Mouse (Mus musculus) MEL (cell line): Measurements from ENCODE around the gene Gcnt2. TPM values are rescaled to one million over a fixed set of nuclear protein-coding genes. Genes with fewer than 3 reads are reported as not detected.

ENCODE experiments used
- DNase-seq: peaks from one replicate; pipeline ENCODE4 v3.0.0; 2011; ENCODE audit warnings: low read depth, low spot score
- H3K27ac ChIP-seq: 2 replicates; pipeline ENCODE4 v1.5.1; 2012; ENCODE audit warnings: low read depth, mild to moderate bottlenecking, control low read depth, low read length, moderate library complexity; ENCODE audit not compliant: control insufficient read depth
- H3K27me3 ChIP-seq, 2 experiments: fragments of 150-350 bp in 1 of 2; sonication (generic) in 1 of 2; 2 replicates each; pipeline ENCODE4 v1.6.1; 2012; ENCODE audit warnings: low read length in 2 of 2, mild to moderate bottlenecking in 2 of 2, improper control_type of control experiment in 1 of 2, moderate library complexity in 1 of 2; ENCODE audit not compliant: insufficient read depth in 2 of 2, control insufficient read depth in 1 of 2
- H3K36me3 ChIP-seq, 2 experiments: 2 replicates each; pipeline ENCODE4 v1.6.1; 2012 to 2014; ENCODE audit warnings: low read length in 2 of 2, improper control_type of control experiment in 1 of 2, inconsistent platforms in 1 of 2, mild to moderate bottlenecking in 1 of 2; ENCODE audit not compliant: insufficient read depth in 2 of 2, control insufficient read depth in 1 of 2
- H3K4me1 ChIP-seq, 2 experiments: fragments of 150-350 bp in 1 of 2; sonication (generic) in 1 of 2; 2 replicates each; pipeline ENCODE4 v1.6.1; 2012; ENCODE audit warnings: low read length in 2 of 2, improper control_type of control experiment in 1 of 2, mild to moderate bottlenecking in 1 of 2; ENCODE audit not compliant: insufficient read depth in 2 of 2, control insufficient read depth in 1 of 2
- H3K4me3 ChIP-seq, 2 experiments: fragments of 150-350 bp in 1 of 2; sonication (generic) in 1 of 2; 2 replicates each; pipeline ENCODE4 v1.5.1; 2012; ENCODE audit warnings: low read depth in 2 of 2, low read length in 2 of 2, mild to moderate bottlenecking in 2 of 2, moderate library complexity in 2 of 2, control low read depth in 1 of 2, improper control_type of control experiment in 1 of 2; ENCODE audit not compliant: control insufficient read depth in 1 of 2, insufficient read depth in 1 of 2
- H3K79me2 ChIP-seq: 2 replicates; pipeline ENCODE4 v1.6.1; 2012; ENCODE audit warnings: mild to moderate bottlenecking, low read length, moderate library complexity; ENCODE audit not compliant: control insufficient read depth, poor library complexity, insufficient read depth
- H3K9ac ChIP-seq: 2 replicates; pipeline ENCODE4 v1.6.1; 2012; ENCODE audit warnings: low read depth, mild to moderate bottlenecking, control low read depth, low read length, moderate library complexity; ENCODE audit not compliant: control insufficient read depth, poor library complexity, severe bottlenecking
- H3K9me3 ChIP-seq: fragments of 150-350 bp; sonication (generic); replicated peaks from 2 replicates; pipeline ENCODE4 v1.6.1; 2012; ENCODE audit warnings: mild to moderate bottlenecking, low read length, improper control_type of control experiment, moderate library complexity; ENCODE audit not compliant: insufficient read depth
- BHLHE40 ChIP-seq: IDR thresholded peaks from 2 replicates; pipeline ENCODE4 v1.6.1; 2012; ENCODE audit warnings: low read depth, mild to moderate bottlenecking, inconsistent platforms, low read length, improper control_type of control experiment, borderline replicate concordance
- CHD2 ChIP-seq: IDR thresholded peaks from 2 replicates; pipeline ENCODE4 v1.6.1; 2011; ENCODE audit warnings: low read length, improper control_type of control experiment
- E2F4 ChIP-seq: IDR thresholded peaks from 2 replicates; pipeline ENCODE4 v1.6.1; 2011; ENCODE audit warnings: low read depth, low read length, improper control_type of control experiment, borderline replicate concordance
- ETS1 ChIP-seq: IDR thresholded peaks from 2 replicates; pipeline ENCODE4 v1.6.1; 2012; ENCODE audit warnings: low read depth, mild to moderate bottlenecking, inconsistent platforms, low read length, improper control_type of control experiment, moderate library complexity
- GABPA ChIP-seq: IDR thresholded peaks from 2 replicates; pipeline ENCODE4 v1.6.1; 2012; ENCODE audit warnings: low read depth, mild to moderate bottlenecking, inconsistent platforms, low read length, improper control_type of control experiment, moderate library complexity
- JUND ChIP-seq: IDR thresholded peaks from 2 replicates; pipeline ENCODE4 v1.6.1; 2011; ENCODE audit warnings: low read depth, mild to moderate bottlenecking, improper control_type of control experiment, low read length
- KAT2A ChIP-seq: conservative IDR thresholded peaks from 2 replicates; pipeline ENCODE4 v1.6.1; 2012; ENCODE audit warnings: low read depth, low read length, improper control_type of control experiment, inconsistent platforms
- MAFK ChIP-seq: IDR thresholded peaks from 2 replicates; pipeline ENCODE4 v1.6.1; 2011; ENCODE audit warnings: low read depth, mild to moderate bottlenecking, low read length, improper control_type of control experiment, borderline replicate concordance
- MAX ChIP-seq: IDR thresholded peaks from 2 replicates; pipeline ENCODE4 v1.6.1; 2011; ENCODE audit warnings: low read length, improper control_type of control experiment
- MAZ ChIP-seq: IDR thresholded peaks from 2 replicates; pipeline ENCODE4 v1.6.1; 2012; ENCODE audit warnings: low read depth, mild to moderate bottlenecking, inconsistent platforms, low read length, improper control_type of control experiment
- MEF2A ChIP-seq: IDR thresholded peaks from 2 replicates; pipeline ENCODE4 v1.6.1; 2014; ENCODE audit warnings: low read depth, mild to moderate bottlenecking, inconsistent platforms, low read length, improper control_type of control experiment; ENCODE audit not compliant: poor library complexity, insufficient replicate concordance, severe bottlenecking; ENCODE audit errors: extremely low read depth
- MYB ChIP-seq: IDR thresholded peaks from 2 replicates; pipeline ENCODE4 v1.6.1; 2011; ENCODE audit warnings: mild to moderate bottlenecking, low read depth, low read length, improper control_type of control experiment
- MYC ChIP-seq: IDR thresholded peaks from 2 replicates; pipeline ENCODE4 v1.6.1; 2011; ENCODE audit warnings: low read depth, mild to moderate bottlenecking, low read length, improper control_type of control experiment, moderate library complexity
- NELFE ChIP-seq: IDR thresholded peaks from 2 replicates; pipeline ENCODE4 v1.6.1; 2011; ENCODE audit warnings: low read depth, low read length, improper control_type of control experiment
- NRF1 ChIP-seq: IDR thresholded peaks from 2 replicates; pipeline ENCODE4 v1.6.1; 2014; ENCODE audit warnings: low read depth, mild to moderate bottlenecking, inconsistent platforms, low read length, improper control_type of control experiment, moderate library complexity; ENCODE audit not compliant: poor library complexity, insufficient read depth, severe bottlenecking
- POLR2AphosphoS2 ChIP-seq: IDR thresholded peaks from 2 replicates; pipeline ENCODE4 v1.6.1; 2011; ENCODE audit warnings: low read length, improper control_type of control experiment
- RCOR1 ChIP-seq: IDR thresholded peaks from 2 replicates; pipeline ENCODE4 v1.6.1; 2012; ENCODE audit warnings: low read depth, mild to moderate bottlenecking, inconsistent platforms, low read length, improper control_type of control experiment
- SIN3A ChIP-seq: IDR thresholded peaks from 2 replicates; pipeline ENCODE4 v1.6.1; 2012; ENCODE audit warnings: low read length, improper control_type of control experiment, inconsistent platforms
- SMC3 ChIP-seq: IDR thresholded peaks from 2 replicates; pipeline ENCODE4 v1.6.1; 2011; ENCODE audit warnings: low read depth, low read length, improper control_type of control experiment
- TBP ChIP-seq: IDR thresholded peaks from 2 replicates; pipeline ENCODE4 v1.8.0; 2011; ENCODE audit warnings: low read depth, low read length, improper control_type of control experiment
- TCF12 ChIP-seq: IDR thresholded peaks from 2 replicates; pipeline ENCODE4 v1.6.1; 2014; ENCODE audit warnings: low read depth, mild to moderate bottlenecking, inconsistent platforms, low read length, improper control_type of control experiment, moderate library complexity
- UBTF ChIP-seq: IDR thresholded peaks from 2 replicates; pipeline ENCODE4 v1.6.1; 2012; ENCODE audit warnings: low read depth, mild to moderate bottlenecking, inconsistent platforms, low read length, improper control_type of control experiment, moderate library complexity, borderline replicate concordance; ENCODE audit not compliant: insufficient read depth
- USF2 ChIP-seq, 2 experiments: IDR thresholded peaks; 2 replicates each; pipeline ENCODE4 v1.6.1; 2011 to 2012; ENCODE audit warnings: improper control_type of control experiment in 2 of 2, low read length in 2 of 2, borderline replicate concordance in 1 of 2, inconsistent platforms in 1 of 2, low read depth in 1 of 2, mild to moderate bottlenecking in 1 of 2; ENCODE audit not compliant: insufficient read depth in 1 of 2
- ZC3H11A ChIP-seq: IDR thresholded peaks from 2 replicates; pipeline ENCODE4 v1.6.1; 2012; ENCODE audit warnings: low read depth, mild to moderate bottlenecking, inconsistent platforms, low read length, improper control_type of control experiment
- ZMIZ1 ChIP-seq: IDR thresholded peaks from 2 replicates; pipeline ENCODE4 v1.6.1; 2012; ENCODE audit warnings: low read depth, mild to moderate bottlenecking, inconsistent platforms, low read length, improper control_type of control experiment, moderate library complexity
- ZNF384 ChIP-seq: IDR thresholded peaks from 2 replicates; pipeline ENCODE4 v1.6.1; 2012; ENCODE audit warnings: low read depth, mild to moderate bottlenecking, inconsistent platforms, low read length, improper control_type of control experiment
- polyA plus RNA-seq, 2 experiments: library from polyadenylated mRNA; stranded (reverse) in 1 of 2; unstranded in 1 of 2; fragments of >175 nt in 1 of 2; fragments of >200 nt in 1 of 2; gene quantifications; 2 replicates each; pipeline versions ENCODE4 v1.2.1 to v1.2.4; 2012; ENCODE audit warnings: low replicate concordance in 2 of 2, low read depth in 1 of 2; ENCODE audit not compliant: insufficient read length in 2 of 2, insufficient read depth in 1 of 2, missing spikeins in 1 of 2
- total RNA-seq: library from RNA; depleted of rRNA; stranded (reverse); fragments of 300-350 nt; gene quantifications from 2 replicates; pipeline ENCODE4 v1.2.3, GENCODE M21; 2012

Gene Gcnt2
- total and polyA plus RNA-seq, 3 experiments, result 0.03 to 0.04 TPM; not detected in 1

DNA sequence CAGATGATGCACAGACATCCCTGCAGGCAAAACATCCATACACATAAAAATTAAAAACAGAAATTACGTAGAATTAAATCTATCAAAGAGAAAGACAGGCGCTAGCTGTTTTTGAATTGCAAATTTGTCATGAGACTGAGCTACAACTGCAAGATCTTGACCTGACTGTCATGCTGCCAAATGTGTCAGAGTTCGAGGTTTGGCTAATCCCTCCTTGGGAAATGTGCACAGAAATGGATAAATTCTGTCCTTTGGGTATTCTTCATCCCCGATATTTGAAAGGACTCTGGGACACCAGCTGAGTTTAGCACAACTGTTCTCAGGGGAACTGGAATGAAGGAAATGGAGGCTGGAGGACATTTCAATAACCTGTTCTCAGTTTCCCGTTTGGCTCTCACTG is 41.7 kb downstream of the Gcnt2 start:
- Histone ChIP-seq H3K9me3 (no peaks in the 10 kb centered on the region), H3K36me3 (peaks cover 0 to 10% of the 10 kb centered on the region in 2 experiments; a peak in 2 of 4 replicates), H3K79me2 (no peaks in the 10 kb centered on the region), H3K4me1 (peaks cover 7 to 16% of the 10 kb centered on the region in 2 experiments), H3K9ac (no peak overlapping the region), H3K4me3 (no peak overlapping the region), H3K27ac (no peak overlapping the region), H3K27me3 (no peaks in the 10 kb centered on the region)
- TF ChIP-seq ETS1, result no peak
- no peak for TF ChIP-seq UBTF
- no peak for TF ChIP-seq MAZ
- TF ChIP-seq NELFE, result no peak
- TF ChIP-seq MAFK, result no peak
- TF ChIP-seq POLR2AphosphoS2, result no peak
- TF ChIP-seq ZC3H11A, result no peak
- TF ChIP-seq SIN3A, result no peak
- TF ChIP-seq MYB, result no peak
- no peak for TF ChIP-seq CHD2
- no peak for TF ChIP-seq USF2 (IDR thresholded peaks at IDR 0.05; ENCODE audit: borderline replicate concordance in 1 of 2, insufficient read depth in 1 of 2, low read depth in 1 of 2, low read length in 2 of 2)
- TF ChIP-seq BHLHE40, result no peak
- TF ChIP-seq JUND, result no peak
- no peak for TF ChIP-seq MEF2A
- TF ChIP-seq TBP, result no peak
- TF ChIP-seq E2F4, result no peak
- TF ChIP-seq MYC, result no peak
- DNase-seq, result no peak

DNA sequence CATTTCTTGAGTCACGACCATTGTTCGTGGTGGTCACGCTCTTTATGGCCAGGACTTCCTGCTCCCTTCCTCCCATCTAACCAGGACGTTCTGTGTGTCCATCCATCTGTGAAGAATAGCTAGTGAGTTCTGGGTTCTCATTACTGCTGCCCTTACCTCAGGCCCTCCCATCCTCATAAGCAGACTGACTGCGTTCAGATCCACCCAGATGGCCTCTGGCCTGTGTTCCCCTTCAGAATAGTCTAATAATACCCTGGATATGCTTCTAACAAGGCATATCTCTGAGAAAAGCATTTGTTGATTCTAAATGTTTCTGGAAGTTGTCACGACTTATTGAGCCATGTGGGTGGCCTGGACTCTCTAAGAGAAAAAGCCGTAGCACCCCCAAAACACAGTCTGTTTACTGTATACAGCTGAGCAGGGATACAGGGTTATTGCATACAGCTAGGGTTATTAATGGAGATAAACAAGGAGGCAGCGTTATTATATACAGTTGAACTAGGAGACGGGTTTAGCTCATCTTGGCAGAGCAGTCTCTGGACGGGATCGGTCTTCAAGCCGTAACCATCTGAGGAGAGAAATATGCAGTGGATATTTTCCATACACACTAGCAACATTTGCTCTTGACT is 42.4 kb downstream of the Gcnt2 start:
- H3K9ac ChIP-seq, result no peak overlapping the region
- TF ChIP-seq GABPA, result no peak
- no peak for TF ChIP-seq TCF12
- TF ChIP-seq MAX, result no peak
- no peak for TF ChIP-seq RCOR1
- TF ChIP-seq SMC3, result no peak
- TF ChIP-seq NRF1, result no peak
- TF ChIP-seq NELFE, result no peak
- no peak for TF ChIP-seq KAT2A
- TF ChIP-seq MAFK, result no peak
- no peak for TF ChIP-seq ZC3H11A
- TF ChIP-seq ZNF384, result no peak
- no peak for TF ChIP-seq MEF2A
- TF ChIP-seq CHD2, result no peak
- no peak for TF ChIP-seq POLR2AphosphoS2
- no peak for TF ChIP-seq ZMIZ1
- no peak overlapping the region for H3K27ac ChIP-seq
- H3K4me1 ChIP-seq, result peaks cover 7 to 16% of the 10 kb centered on the region in 2 experiments
- no peaks in the 10 kb centered on the region for H3K9me3 ChIP-seq
- H3K36me3 ChIP-seq, result peaks cover 0 to 14% of the 10 kb centered on the region in 2 experiments; a peak in 2 of 4 replicates
- DNase-seq, result no peak
- H3K27me3 ChIP-seq, result no peaks in the 10 kb centered on the region
- H3K79me2 ChIP-seq, result no peaks in the 10 kb centered on the region
- H3K4me3 ChIP-seq, result no peak overlapping the region
